Mouse (Mus musculus): Measurements from ENCODE around the gene Slain1.

Slain1 gene

GRCm38 (mm10) chr14:103630545-103630944 lies 19.5 kb upstream of the Slain1 start:
- no peak overlapping the region for H3K4me3 ChIP-seq (replicated peaks; ENCODE audit: low read length)
- H3K27me3 ChIP-seq (ENCODE audit: insufficient read depth, low read length), result no peaks in the 10 kb centered on the region
- H3K4me1 ChIP-seq (replicated peaks; ENCODE audit: low read depth, low read length), result no peaks in the 10 kb centered on the region
- TF ChIP-seq POU5F1 (IDR thresholded peaks at IDR 0.05; ENCODE audit: borderline replicate concordance, low read length) (no peak), NANOG (IDR thresholded peaks at IDR 0.05; ENCODE audit: borderline replicate concordance, low read length) (no peak), CTCF (conservative IDR thresholded peaks at IDR 0.05; ENCODE audit: low read length) (no peak; the same call in 1 of the 2 replicates)
- no peaks in the 10 kb centered on the region for H3K36me3 ChIP-seq (ENCODE audit: insufficient read depth, low read length)
- peaks cover 32% of the 10 kb centered on the region for H3K9me3 ChIP-seq (ENCODE audit: low read length)

- H3K4me1 ChIP-seq (replicated peaks; ENCODE audit: low read depth, low read length), result no peaks in the 10 kb centered on the region; the same call in 1 of the 2 replicates
- H3K9me3 ChIP-seq (ENCODE audit: low read length), result peaks cover 60% of the 10 kb centered on the region
- no peaks in the 10 kb centered on the region for H3K27me3 ChIP-seq (ENCODE audit: insufficient read depth, low read length)
- no peak overlapping the region for H3K4me3 ChIP-seq (replicated peaks; ENCODE audit: low read length)
- H3K36me3 ChIP-seq (ENCODE audit: insufficient read depth, low read length), result no peaks in the 10 kb centered on the region
- TF ChIP-seq POU5F1 (IDR thresholded peaks at IDR 0.05; ENCODE audit: borderline replicate concordance, low read length) (no peak), CTCF (conservative IDR thresholded peaks at IDR 0.05; ENCODE audit: low read length) (no peak), NANOG (IDR thresholded peaks at IDR 0.05; ENCODE audit: borderline replicate concordance, low read length) (no peak)
Measured at GRCm38 (mm10) chr14:103643933-103644332, 6.1 kb upstream of the Slain1 start.

GRCm38 (mm10) chr14:103647981-103648380 lies 2.0 kb upstream of the Slain1 start:
- Histone ChIP-seq H3K4me1 (replicated peaks; ENCODE audit: low read depth, low read length) (peaks cover 9% of the 10 kb centered on the region; the same call in 1 of the 2 replicates), H3K9me3 (ENCODE audit: low read length) (peaks cover 51% of the 10 kb centered on the region), H3K4me3 (replicated peaks; ENCODE audit: low read length) (no peak overlapping the region), H3K27me3 (ENCODE audit: insufficient read depth, low read length) (no peaks in the 10 kb centered on the region), H3K36me3 (ENCODE audit: insufficient read depth, low read length) (no peaks in the 10 kb centered on the region)
- TF ChIP-seq POU5F1 (IDR thresholded peaks at IDR 0.05; ENCODE audit: borderline replicate concordance, low read length) (no peak), NANOG (IDR thresholded peaks at IDR 0.05; ENCODE audit: borderline replicate concordance, low read length) (no peak), CTCF (conservative IDR thresholded peaks at IDR 0.05; ENCODE audit: low read length) (no peak)

GRCm38 (mm10) chr14:103648623-103649255 lies 1.3 kb upstream of the Slain1 start:
- no peak for TF ChIP-seq CTCF (conservative IDR thresholded peaks at IDR 0.05; ENCODE audit: low read length)
- no peak for TF ChIP-seq POU5F1 (IDR thresholded peaks at IDR 0.05; ENCODE audit: borderline replicate concordance, low read length)
- no peak for TF ChIP-seq NANOG (IDR thresholded peaks at IDR 0.05; ENCODE audit: borderline replicate concordance, low read length)
- Histone ChIP-seq H3K9me3 (ENCODE audit: low read length) (peaks cover 43% of the 10 kb centered on the region), H3K36me3 (ENCODE audit: insufficient read depth, low read length) (no peaks in the 10 kb centered on the region), H3K27me3 (ENCODE audit: insufficient read depth, low read length) (no peaks in the 10 kb centered on the region), H3K4me1 (replicated peaks; ENCODE audit: low read depth, low read length) (peaks cover 9% of the 10 kb centered on the region; the same call in 1 of the 2 replicates), H3K4me3 (replicated peaks; ENCODE audit: low read length) (no peak overlapping the region)

DNA sequence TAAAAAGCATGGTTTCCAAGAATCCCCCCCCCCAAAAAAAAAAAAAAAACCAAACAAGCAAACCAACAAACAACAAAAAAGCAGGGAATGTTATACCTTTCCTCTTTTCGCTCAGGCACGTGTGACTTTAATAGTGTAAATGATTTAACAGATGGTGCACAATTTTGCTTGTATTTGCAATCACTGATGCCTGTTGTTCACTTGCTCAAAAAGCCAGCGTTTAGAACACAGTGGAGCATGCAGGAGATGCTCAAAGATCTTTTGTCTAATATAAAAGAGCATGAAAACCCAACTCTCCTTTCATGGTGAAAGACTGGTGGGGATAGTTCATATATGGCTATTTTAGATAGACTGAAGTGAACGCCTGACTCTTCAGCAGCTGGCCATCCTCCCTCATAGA lies 726 bp upstream of the Slain1 start:
- Histone ChIP-seq H3K4me3 (replicated peaks; ENCODE audit: low read length) (peak overlapping the region; percentile 93; the same call in 1 of the 2 replicates), H3K27me3 (ENCODE audit: insufficient read depth, low read length) (no peaks in the 10 kb centered on the region), H3K36me3 (ENCODE audit: insufficient read depth, low read length) (no peaks in the 10 kb centered on the region), H3K9me3 (ENCODE audit: low read length) (peaks cover 38% of the 10 kb centered on the region), H3K4me1 (replicated peaks; ENCODE audit: low read depth, low read length) (peaks cover 9% of the 10 kb centered on the region; the same call in 1 of the 2 replicates)
- TF ChIP-seq NANOG (IDR thresholded peaks at IDR 0.05; ENCODE audit: borderline replicate concordance, low read length), result no peak

DNA sequence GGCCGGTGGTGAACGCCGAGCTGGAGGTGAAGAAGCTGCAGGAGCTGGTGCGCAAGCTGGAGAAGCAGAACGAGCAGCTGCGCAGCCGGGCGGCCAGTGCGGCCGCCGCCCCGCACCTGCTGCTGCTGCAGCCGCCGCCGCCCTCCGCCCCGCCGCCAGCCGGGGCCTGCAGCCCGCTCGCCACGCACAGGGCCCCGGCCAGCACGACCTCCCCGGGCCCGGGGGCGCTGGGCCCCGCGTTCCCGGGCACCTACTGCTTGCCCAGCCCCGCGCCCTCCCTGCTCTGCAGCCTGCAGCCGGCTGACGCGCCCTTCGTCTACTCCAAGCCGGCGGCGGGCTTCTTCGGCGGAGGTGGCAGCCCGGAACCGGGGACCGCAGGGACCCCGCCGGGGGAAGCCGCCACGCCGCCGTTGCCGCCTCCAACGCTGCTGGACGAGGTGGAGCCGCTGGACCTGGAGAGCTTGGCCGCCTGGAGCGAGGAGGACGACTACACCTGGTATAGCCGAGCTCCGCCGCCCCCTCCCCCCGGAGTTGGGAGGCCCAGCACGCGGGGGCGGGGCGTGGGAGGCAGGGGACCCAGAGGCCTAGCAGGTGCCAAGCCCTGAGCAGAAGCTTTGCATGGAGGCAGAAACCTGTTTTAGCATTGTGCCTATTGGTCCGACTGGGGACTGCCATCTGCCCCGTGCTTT lies 529 bp downstream of the Slain1 start:
- Histone ChIP-seq H3K36me3 (ENCODE audit: insufficient read depth, low read length) (no peaks in the 10 kb centered on the region), H3K4me1 (replicated peaks; ENCODE audit: low read depth, low read length) (peaks cover 9% of the 10 kb centered on the region; the same call in 1 of the 2 replicates), H3K9me3 (ENCODE audit: low read length) (peaks cover 25% of the 10 kb centered on the region), H3K27me3 (ENCODE audit: insufficient read depth, low read length) (no peaks in the 10 kb centered on the region), H3K4me3 (replicated peaks; ENCODE audit: low read length) (peak overlapping the region; percentile 93)
- no peak for TF ChIP-seq CTCF (conservative IDR thresholded peaks at IDR 0.05; ENCODE audit: low read length)
- TF ChIP-seq POU5F1 (IDR thresholded peaks at IDR 0.05; ENCODE audit: borderline replicate concordance, low read length), result no peak
- no peak for TF ChIP-seq NANOG (IDR thresholded peaks at IDR 0.05; ENCODE audit: borderline replicate concordance, low read length)

GRCm38 (mm10) chr14:103651106-103651505 lies 1.1 kb downstream of the Slain1 start:
- Histone ChIP-seq H3K27me3 (ENCODE audit: insufficient read depth, low read length) (no peaks in the 10 kb centered on the region), H3K4me3 (replicated peaks; ENCODE audit: low read length) (peak overlapping the region; percentile 93), H3K4me1 (replicated peaks; ENCODE audit: low read depth, low read length) (peaks cover 9% of the 10 kb centered on the region; the same call in 1 of the 2 replicates), H3K9me3 (ENCODE audit: low read length) (peaks cover 20% of the 10 kb centered on the region), H3K36me3 (ENCODE audit: insufficient read depth, low read length) (no peaks in the 10 kb centered on the region)
- TF ChIP-seq CTCF (conservative IDR thresholded peaks at IDR 0.05; ENCODE audit: low read length) (no peak), POU5F1 (IDR thresholded peaks at IDR 0.05; ENCODE audit: borderline replicate concordance, low read length) (no peak), NANOG (IDR thresholded peaks at IDR 0.05; ENCODE audit: borderline replicate concordance, low read length) (no peak)

DNA sequence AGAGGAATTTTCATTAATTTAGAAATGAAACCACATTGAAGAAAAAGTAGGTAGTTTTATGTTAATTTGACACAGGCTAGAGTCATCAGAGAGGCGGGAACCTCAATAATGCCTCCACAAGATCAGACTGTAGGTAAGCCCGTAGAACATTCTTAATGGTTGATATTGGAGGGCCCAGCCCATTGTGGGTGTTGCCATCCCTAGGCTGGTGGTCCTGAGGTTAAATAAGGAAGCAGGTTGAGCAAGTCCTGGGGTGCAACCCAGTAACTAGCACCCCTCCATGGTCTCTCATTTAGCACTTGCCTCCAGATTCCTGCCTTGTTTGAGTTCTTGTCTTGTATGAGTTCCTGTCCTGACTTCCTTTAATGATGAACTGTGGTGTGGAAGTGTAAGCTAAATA lies 1.5 kb downstream of the Slain1 start:
- Histone ChIP-seq H3K27me3 (ENCODE audit: insufficient read depth, low read length) (no peaks in the 10 kb centered on the region), H3K4me1 (replicated peaks; ENCODE audit: low read depth, low read length) (peaks cover 12% of the 10 kb centered on the region; the same call in 1 of the 2 replicates)
- TF ChIP-seq POU5F1 (IDR thresholded peaks at IDR 0.05; ENCODE audit: borderline replicate concordance, low read length) (no peak), CTCF (conservative IDR thresholded peaks at IDR 0.05; ENCODE audit: low read length) (no peak), NANOG (IDR thresholded peaks at IDR 0.05; ENCODE audit: borderline replicate concordance, low read length) (no peak)

More for the DNA sequence above, 1.5 kb downstream of the Slain1 start:
- Histone ChIP-seq H3K4me3 (replicated peaks; ENCODE audit: low read length) (peak overlapping the region; percentile 93; the same call in 1 of the 2 replicates), H3K36me3 (ENCODE audit: insufficient read depth, low read length) (no peaks in the 10 kb centered on the region), H3K9me3 (ENCODE audit: low read length) (peaks cover 15% of the 10 kb centered on the region)

Data from E14TG2a.4 (cell line).